Mouse (Mus musculus) ES-Bruce4 (cell line): Measurements from ENCODE around the gene Adgrg7.

Source experiments
- CTCF ChIP-seq: IDR thresholded peaks from one replicate; pipeline ENCODE4 v1.8.1; 2011; ENCODE audit warnings: low read depth, low read length
- EP300 ChIP-seq: IDR thresholded peaks from 2 replicates; pipeline ENCODE4 v1.6.1; 2011; ENCODE audit warnings: low read depth, low read length; ENCODE audit not compliant: insufficient read depth
- POLR2A ChIP-seq: IDR thresholded peaks from one replicate; pipeline ENCODE4 v1.8.1; 2011; ENCODE audit warnings: low read length; ENCODE audit not compliant: insufficient read depth

- TF ChIP-seq POLR2A (no peak), CTCF (no peak), EP300 (no peak)
Measured at GRCm38 (mm10) chr16:56801370-56802109, 5.9 kb upstream of the Adgrg7 start.
